Mouse (Mus musculus) G1E (cell line): Measurements from ENCODE around the gene Smox.

Experiments used
- CTCF ChIP-seq: IDR thresholded peaks from 2 replicates; pipeline ENCODE4 v1.5.1; 2012; ENCODE audit warnings: low read depth, low read length, inconsistent platforms, mixed read lengths
- GATA2 ChIP-seq: IDR thresholded peaks from 2 replicates; pipeline ENCODE4 v1.6.1; 2012; ENCODE audit warnings: low read depth, low read length, inconsistent platforms, borderline replicate concordance
- POLR2AphosphoS5 ChIP-seq: IDR thresholded peaks from 2 replicates; pipeline ENCODE4 v1.6.1; 2012; ENCODE audit warnings: low read depth, low read length, inconsistent platforms; ENCODE audit not compliant: insufficient replicate concordance
- TAL1 ChIP-seq: conservative IDR thresholded peaks from 2 replicates; pipeline ENCODE4 v1.6.1; 2012; ENCODE audit warnings: low read depth, low read length, inconsistent platforms, mixed read lengths

- no peak for TF ChIP-seq GATA2
- no peak for TF ChIP-seq CTCF
- no peak for TF ChIP-seq TAL1
- TF ChIP-seq POLR2AphosphoS5: no peak
These were observed 22.2 kb downstream of the Smox start for GRCm38 (mm10) chr2:131513477-131513876.
